Mouse (Mus musculus) CH12.LX (cell line): Measurements from ENCODE around the gene Klhl26. TPM values are rescaled to one million over a fixed set of nuclear protein-coding genes. Genes with fewer than 3 reads are reported as not detected.

Experiments
- DNase-seq: peaks from one replicate; pipeline ENCODE4 v3.0.0-alpha.2; 2013; ENCODE audit errors: extremely low read depth
- H3K27ac ChIP-seq: 2 replicates; pipeline ENCODE4 v1.5.1; 2012; ENCODE audit warnings: low read depth, mild to moderate bottlenecking, control low read depth, moderate library complexity; ENCODE audit not compliant: insufficient read depth
- H3K27me3 ChIP-seq: replicated peaks from 2 replicates; pipeline ENCODE3; 2012; ENCODE audit warnings: inconsistent platforms
- H3K36me3 ChIP-seq, 2 experiments: replicated peaks in 1 of 2; 2 replicates each; pipeline versions ENCODE3 to v1.6.1; 2012; ENCODE audit warnings: inconsistent platforms in 1 of 2, low read length in 1 of 2, mild to moderate bottlenecking in 1 of 2, mixed read lengths in 1 of 2, moderate library complexity in 1 of 2; ENCODE audit not compliant: control insufficient read depth in 1 of 2, insufficient read depth in 1 of 2
- H3K4me1 ChIP-seq, 2 experiments: 2 replicates each; pipeline ENCODE4 v1.6.1; 2012; ENCODE audit warnings: inconsistent platforms in 1 of 2, moderate library complexity in 1 of 2; ENCODE audit not compliant: insufficient read depth in 2 of 2, control insufficient read depth in 1 of 2
- H3K4me2 ChIP-seq: 2 replicates; pipeline ENCODE4 v1.6.1; 2012; ENCODE audit warnings: low read depth, mild to moderate bottlenecking, control low read depth; ENCODE audit not compliant: poor library complexity, insufficient read depth, severe bottlenecking
- H3K4me3 ChIP-seq, 3 experiments: fragments of 150-350 bp in 1 of 3; sonication (generic) in 1 of 3; replicated peaks in 1 of 3; 2 replicates each; pipeline versions ENCODE3 to v1.5.1; 2011 to 2012; ENCODE audit warnings: low read depth in 2 of 3, low read length in 2 of 3, mild to moderate bottlenecking in 2 of 3, moderate library complexity in 2 of 3, control low read depth in 1 of 3, improper control_type of control experiment in 1 of 3, inconsistent platforms in 1 of 3, mixed read lengths in 1 of 3; ENCODE audit not compliant: poor library complexity in 1 of 3
- H3K79me2 ChIP-seq: replicated peaks from 2 replicates; pipeline ENCODE4 v1.6.1; 2012; ENCODE audit warnings: mild to moderate bottlenecking, moderate library complexity; ENCODE audit not compliant: control insufficient read depth, poor library complexity, insufficient read depth, severe bottlenecking; ENCODE audit errors: extremely low read depth
- H3K9ac ChIP-seq: 2 replicates; pipeline ENCODE4 v1.6.1; 2012; ENCODE audit warnings: low read depth, mild to moderate bottlenecking, control low read depth, moderate library complexity; ENCODE audit not compliant: insufficient read depth
- H3K9me3 ChIP-seq: replicated peaks from 2 replicates; pipeline ENCODE3; 2012; ENCODE audit warnings: low read length, inconsistent platforms, mixed read lengths
- BHLHE40 ChIP-seq: IDR thresholded peaks from 2 replicates; pipeline ENCODE4 v1.6.1; 2011; ENCODE audit warnings: mild to moderate bottlenecking, low read depth, low read length, improper control_type of control experiment
- CHD1 ChIP-seq: IDR thresholded peaks from 2 replicates; pipeline ENCODE4 v1.6.1; 2012; ENCODE audit warnings: low read depth, low read length, improper control_type of control experiment, inconsistent platforms
- E2F4 ChIP-seq: IDR thresholded peaks from 2 replicates; pipeline ENCODE4 v1.6.1; 2011; ENCODE audit warnings: low read depth, low read length, improper control_type of control experiment; ENCODE audit not compliant: insufficient replicate concordance
- EP300 ChIP-seq: IDR thresholded peaks from 2 replicates; pipeline ENCODE4 v1.6.1; 2011; ENCODE audit warnings: low read length, improper control_type of control experiment
- ETS1 ChIP-seq: conservative IDR thresholded peaks from 2 replicates; pipeline ENCODE4 v1.6.1; 2012; ENCODE audit warnings: low read depth, mild to moderate bottlenecking, inconsistent platforms, low read length, improper control_type of control experiment, moderate library complexity
- GABPA ChIP-seq: IDR thresholded peaks from 2 replicates; pipeline ENCODE4 v1.6.1; 2012; ENCODE audit warnings: low read depth, low read length, improper control_type of control experiment, inconsistent platforms; ENCODE audit not compliant: insufficient replicate concordance
- IRF4 ChIP-seq: IDR thresholded peaks from 2 replicates; pipeline ENCODE4 v1.6.1; 2014; ENCODE audit warnings: low read depth, mild to moderate bottlenecking, inconsistent platforms, low read length, improper control_type of control experiment
- JUND ChIP-seq: conservative IDR thresholded peaks from 2 replicates; pipeline ENCODE4 v1.6.1; 2011; ENCODE audit warnings: low read depth, low read length, improper control_type of control experiment
- KAT2A ChIP-seq: IDR thresholded peaks from 2 replicates; pipeline ENCODE4 v1.6.1; 2012; ENCODE audit warnings: low read length, improper control_type of control experiment, inconsistent platforms; ENCODE audit not compliant: insufficient replicate concordance
- MAFK ChIP-seq: IDR thresholded peaks from 2 replicates; pipeline ENCODE4 v1.6.1; 2011; ENCODE audit warnings: low read length, improper control_type of control experiment; ENCODE audit not compliant: insufficient replicate concordance
- MAZ ChIP-seq: IDR thresholded peaks from 2 replicates; pipeline ENCODE4 v1.6.1; 2012; ENCODE audit warnings: low read depth, mild to moderate bottlenecking, inconsistent platforms, low read length, improper control_type of control experiment, moderate library complexity
- MEF2A ChIP-seq: IDR thresholded peaks from 2 replicates; pipeline ENCODE4 v1.6.1; 2014; ENCODE audit warnings: low read depth, mild to moderate bottlenecking, inconsistent platforms, low read length, improper control_type of control experiment, borderline replicate concordance
- NELFE ChIP-seq: IDR thresholded peaks from 2 replicates; pipeline ENCODE4 v1.6.1; 2011; ENCODE audit warnings: low read depth, low read length, improper control_type of control experiment
- POLR2A ChIP-seq: IDR thresholded peaks from 2 replicates; pipeline ENCODE4 v1.6.1; 2011; ENCODE audit warnings: low read depth, mild to moderate bottlenecking, improper control_type of control experiment, low read length
- POLR2AphosphoS2 ChIP-seq: IDR thresholded peaks from 2 replicates; pipeline ENCODE4 v1.6.1; 2011; ENCODE audit warnings: low read depth, low read length, improper control_type of control experiment
- RAD21 ChIP-seq: IDR thresholded peaks from 2 replicates; pipeline ENCODE4 v1.6.1; 2011; ENCODE audit warnings: low read depth, mild to moderate bottlenecking, low read length, improper control_type of control experiment, moderate library complexity
- RCOR1 ChIP-seq: conservative IDR thresholded peaks from 2 replicates; pipeline ENCODE4 v1.6.1; 2012; ENCODE audit warnings: low read depth, mild to moderate bottlenecking, inconsistent platforms, low read length, improper control_type of control experiment
- SIN3A ChIP-seq: IDR thresholded peaks from 2 replicates; pipeline ENCODE4 v1.6.1; 2012; ENCODE audit warnings: low read length, improper control_type of control experiment, inconsistent platforms
- TBP ChIP-seq: conservative IDR thresholded peaks from 2 replicates; pipeline ENCODE4 v1.6.1; 2011; ENCODE audit warnings: low read depth, low read length, improper control_type of control experiment
- USF1 ChIP-seq: IDR thresholded peaks from 2 replicates; pipeline ENCODE4 v1.6.1; 2014; ENCODE audit warnings: low read depth, mild to moderate bottlenecking, inconsistent platforms, low read length, improper control_type of control experiment
- USF2 ChIP-seq: conservative IDR thresholded peaks from 2 replicates; pipeline ENCODE4 v1.6.1; 2011; ENCODE audit warnings: low read depth, low read length, improper control_type of control experiment
- ZC3H11A ChIP-seq: IDR thresholded peaks from 2 replicates; pipeline ENCODE4 v1.6.1; 2012; ENCODE audit warnings: low read depth, mild to moderate bottlenecking, inconsistent platforms, low read length, improper control_type of control experiment
- ZNF384 ChIP-seq: IDR thresholded peaks from 2 replicates; pipeline ENCODE4 v1.6.1; 2012; ENCODE audit warnings: low read depth, low read length, improper control_type of control experiment, inconsistent platforms
- dilution Hi-C: fragments of 300-500 bp; cut with MboI; formaldehyde crosslinking; loops from 2 replicates; pipeline ENCODE4 v1.14.3; 2020; ENCODE audit warnings: low sequenced_read_pairs; ENCODE audit not compliant: extremely low pct_unique_long_range_greater_than_20kb, extremely low pct_ligation_motif_present
- in situ Hi-C: fragments of 300-500 bp; cut with MboI; formaldehyde crosslinking; loops from 3 replicates; pipeline ENCODE4 v1.14.3; 2019; ENCODE audit warnings: low sequenced_read_pairs, low pct_ligation_motif_present, low pct_unique_long_range_greater_than_20kb, mixed read lengths
- polyA plus RNA-seq: library from polyadenylated mRNA; unstranded; fragments of >175 nt; gene quantifications from 2 replicates; pipeline ENCODE4 v1.2.1, GENCODE M21; 2012; ENCODE audit warnings: low read depth; ENCODE audit not compliant: insufficient read length
- total RNA-seq, 2 experiments: library from RNA; depleted of rRNA; stranded (reverse); fragments of 300-350 nt in 1 of 2; fragments of >200 nt in 1 of 2; gene quantifications; 2 replicates each; pipeline ENCODE4 v1.2.3; 2012 to 2014

The Klhl26 gene
- total and polyA plus RNA-seq, 3 experiments, result 4.7 to 15.6 (median 6.0) TPM

GRCm38 (mm10) chr8:70512253-70512903 is 35.6 kb upstream of the Klhl26 start:
- peak overlapping the region; percentile 57 for H3K4me2 ChIP-seq
- peak overlapping the region; percentile 94 for H3K9ac ChIP-seq

GRCm38 (mm10) chr8:70511770-70512169 is 35.0 kb upstream of the Klhl26 start:
- peak overlapping the region; percentile 57 for H3K4me2 ChIP-seq
- peaks cover 24 to 49% of the 10 kb centered on the region in 2 experiments for H3K4me1 ChIP-seq
- peaks cover 46% of the 10 kb centered on the region for H3K79me2 ChIP-seq
- no peaks in the 10 kb centered on the region for H3K27me3 ChIP-seq
- no peaks in the 10 kb centered on the region for H3K9me3 ChIP-seq
- in situ Hi-C loops (no loop called here), dilution Hi-C loops (no loop called here)
- no peak for DNase-seq
- peak overlapping the region; percentile 27; the same call in 1 of the 2 replicates for H3K27ac ChIP-seq
- peaks cover 52 to 66% of the 10 kb centered on the region in 2 experiments for H3K36me3 ChIP-seq
- H3K4me3 ChIP-seq, result peak overlapping the region; percentile 36 to 98 (median 87)
- H3K9ac ChIP-seq, result peak overlapping the region; percentile 94
- TF ChIP-seq NELFE (no peak), ETS1 (no peak), ZC3H11A (no peak), USF2 (no peak), TBP (no peak), MAZ (no peak), CHD1 (no peak), BHLHE40 (no peak), POLR2A (no peak; the same call in none of the 2 replicates), POLR2AphosphoS2 (no peak; the same call in 1 of the 2 replicates), JUND (no peak), E2F4 (no peak), GABPA (no peak), RAD21 (no peak), EP300 (no peak), USF1 (no peak), SIN3A (no peak), KAT2A (no peak), RCOR1 (no peak)

More at GRCm38 (mm10) chr8:70512253-70512903, 35.6 kb upstream of the Klhl26 start:
- no peaks in the 10 kb centered on the region for H3K27me3 ChIP-seq
- dilution Hi-C loops (no loop called here), in situ Hi-C loops (no loop called here)
- peaks cover 51 to 64% of the 10 kb centered on the region in 2 experiments for H3K36me3 ChIP-seq
- H3K9me3 ChIP-seq, result no peaks in the 10 kb centered on the region
- H3K4me1 ChIP-seq, result peaks cover 22 to 44% of the 10 kb centered on the region in 2 experiments
- peak overlapping the region; percentile 30; the same call in 1 of the 2 replicates for H3K27ac ChIP-seq
- H3K79me2 ChIP-seq, result peaks cover 46% of the 10 kb centered on the region
- peak overlapping the region in 2 of 3 experiments; percentile 87 to 98 for H3K4me3 ChIP-seq
- no peak for TF ChIP-seq SIN3A
- TF ChIP-seq MAFK, result no peak
- peak; percentile 66 for TF ChIP-seq BHLHE40
- no peak for TF ChIP-seq MEF2A
- TF ChIP-seq GABPA, result no peak
- TF ChIP-seq IRF4, result no peak
- peak; percentile 62 for TF ChIP-seq ZNF384
- no peak for TF ChIP-seq ZC3H11A
- peak; percentile 57 for DNase-seq
